Mouse (Mus musculus) lung, adult 2 months (tissue): ENCODE measurements around the gene Mgmt.

Experiments
- CTCF ChIP-seq: fragments of 200-500 bp; IDR thresholded peaks from 2 replicates; pipeline ENCODE4 v1.5.1; 2011; ENCODE audit warnings: mild to moderate bottlenecking, low read length, control low read depth; ENCODE audit not compliant: insufficient read depth
- POLR2A ChIP-seq: fragments of 200-500 bp; IDR thresholded peaks from 2 replicates; pipeline ENCODE4 v1.6.1; 2011; ENCODE audit warnings: low read depth, mild to moderate bottlenecking, control low read depth, low read length, borderline replicate concordance; ENCODE audit errors: extremely low read depth

GRCm38 (mm10) chr7:136953251-136953650, 58.8 kb downstream of the Mgmt start:
- TF ChIP-seq POLR2A = no peak
- no peak for TF ChIP-seq CTCF
